Mouse (Mus musculus): ENCODE results near the gene Hmga2. TPM values are rescaled to one million over a fixed set of nuclear protein-coding genes. Genes with fewer than 3 reads are reported as not detected.

Hmga2 gene
- total RNA-seq, 2 experiments from 2014 or later = 0.07 to 0.18 TPM

GRCm38 (mm10) chr10:120426086-120426610 is 50.1 kb downstream of the Hmga2 start:
- DNase-seq (ENCODE audit: low spot score in 2 of 2) = peak in 1 of 2 experiments; percentile 23

GRCm38 (mm10) chr10:120424015-120424414 is 52.3 kb downstream of the Hmga2 start:
- no peak for DNase-seq (ENCODE audit: low spot score in 2 of 2)

- no peak for DNase-seq (ENCODE audit: low spot score in 2 of 2)
Observed at GRCm38 (mm10) chr10:120423256-120423655, 53.0 kb downstream of the Hmga2 start.

DNA sequence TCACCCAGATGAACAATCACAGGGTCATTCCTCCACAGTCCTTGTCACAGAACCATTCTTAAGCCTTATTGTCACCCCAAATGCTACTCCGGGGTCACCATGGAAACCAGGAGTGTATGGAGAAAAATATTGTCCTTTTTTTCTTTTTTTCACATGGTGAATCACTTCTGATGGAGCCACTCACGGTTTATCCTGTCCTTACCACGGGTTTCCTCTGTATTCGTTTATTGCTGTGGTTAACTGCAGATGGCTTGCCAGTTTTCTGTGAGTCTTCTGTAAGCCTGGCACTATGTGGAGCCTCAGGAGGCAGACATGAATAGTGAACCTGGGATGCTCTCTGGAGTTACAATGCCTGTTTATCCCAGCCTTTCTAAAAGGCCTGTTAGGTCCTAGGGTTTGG is 53.4 kb downstream of the Hmga2 start:
- DNase-seq (ENCODE audit: low spot score in 2 of 2) = no peak

DNA sequence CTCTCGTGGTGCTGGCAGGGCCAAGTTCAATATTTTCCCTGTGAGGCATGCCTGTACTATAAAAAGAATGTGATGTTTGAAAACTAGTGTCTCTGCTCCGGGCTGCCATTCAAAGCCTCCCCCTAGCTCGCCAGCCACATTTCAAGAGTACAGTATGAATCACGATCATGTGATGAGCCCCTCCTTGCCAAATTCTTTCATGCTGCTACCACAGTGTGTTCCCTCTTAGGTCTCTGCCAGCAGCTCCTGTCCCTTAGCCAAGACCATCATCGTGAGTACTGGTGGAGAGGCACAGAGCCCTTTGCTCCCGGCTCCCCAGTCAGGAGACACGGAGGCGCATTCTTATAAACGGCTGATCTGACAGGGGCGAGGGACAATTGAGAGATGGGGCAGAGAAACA is 54.2 kb downstream of the Hmga2 start:
- peak; percentile 31 to 62 for DNase-seq (ENCODE audit: low spot score in 2 of 2)

GRCm38 (mm10) chr10:120420971-120421629 is 55.2 kb downstream of the Hmga2 start:
- DNase-seq (ENCODE audit: low spot score in 2 of 2) = no peak

DNA sequence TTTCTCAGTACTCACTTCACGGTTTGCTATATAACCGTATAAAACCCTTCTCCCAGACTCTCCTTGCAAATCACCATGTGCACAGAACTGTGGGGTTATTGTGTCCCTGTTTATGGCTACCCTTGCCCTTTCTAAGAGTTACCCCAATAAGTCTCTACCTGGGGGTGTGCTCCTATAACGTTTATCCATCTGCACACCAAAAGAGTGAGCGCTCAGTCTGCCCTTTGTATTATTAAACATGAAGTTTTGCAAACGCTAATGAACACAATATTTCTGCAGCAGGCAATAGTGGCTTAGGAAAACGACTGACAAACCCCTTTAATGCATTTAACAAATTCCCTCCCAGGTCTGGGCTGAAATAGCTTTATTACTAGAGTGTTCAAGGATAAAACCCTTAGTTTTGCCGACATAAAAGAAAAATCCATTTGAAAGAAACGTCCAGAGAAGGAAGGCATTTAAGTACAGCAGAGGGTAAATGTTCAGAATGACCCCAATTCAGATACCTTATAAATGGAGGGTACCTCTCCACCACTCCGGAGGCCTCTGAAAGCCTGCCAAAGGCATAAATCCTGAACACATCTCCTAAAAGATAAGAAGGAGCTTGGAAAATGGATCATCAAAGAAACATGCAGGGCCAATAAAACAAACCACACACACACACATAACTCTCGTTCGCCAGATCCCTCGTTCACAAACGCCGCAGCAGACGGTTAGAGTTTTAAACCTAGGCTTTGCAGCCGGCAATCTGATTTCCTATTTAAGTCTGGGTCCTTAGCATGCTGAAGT is 57.3 kb downstream of the Hmga2 start:
- DNase-seq (ENCODE audit: low spot score in 2 of 2) = no peak

- DNase-seq (ENCODE audit: low spot score in 2 of 2) = no peak
Observed at GRCm38 (mm10) chr10:120418211-120418610, 58.1 kb downstream of the Hmga2 start.

- no peak for DNase-seq (ENCODE audit: low spot score in 2 of 2)
Observed at GRCm38 (mm10) chr10:120417488-120418118, 58.7 kb downstream of the Hmga2 start.

- no peak for DNase-seq (ENCODE audit: low spot score in 2 of 2)
Observed at GRCm38 (mm10) chr10:120417116-120417487, 59.2 kb downstream of the Hmga2 start.

DNA sequence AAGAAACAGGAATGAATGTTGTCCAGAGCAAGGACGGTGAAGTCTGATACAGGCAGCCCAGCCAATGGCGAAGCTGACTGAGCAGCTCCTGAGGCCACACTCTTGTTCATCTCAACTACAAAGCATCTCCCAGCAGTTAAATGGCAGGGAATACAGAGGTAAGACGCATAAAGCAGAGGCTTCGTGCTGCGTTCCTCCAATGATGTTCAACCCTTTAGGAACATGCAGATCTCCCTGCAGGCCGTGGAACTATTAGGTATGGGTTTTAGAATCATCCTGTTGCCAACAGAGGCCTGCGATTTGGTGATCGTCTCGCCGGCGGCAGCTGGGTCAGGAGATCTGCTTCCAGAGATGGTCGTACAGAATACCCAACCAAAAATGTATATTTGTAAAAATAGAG is 59.6 kb downstream of the Hmga2 start:
- DNase-seq (ENCODE audit: low spot score in 2 of 2) = no peak

- DNase-seq (ENCODE audit: low spot score in 2 of 2) = no peak
Observed at GRCm38 (mm10) chr10:120412215-120412614, 64.1 kb downstream of the Hmga2 start.

DNA sequence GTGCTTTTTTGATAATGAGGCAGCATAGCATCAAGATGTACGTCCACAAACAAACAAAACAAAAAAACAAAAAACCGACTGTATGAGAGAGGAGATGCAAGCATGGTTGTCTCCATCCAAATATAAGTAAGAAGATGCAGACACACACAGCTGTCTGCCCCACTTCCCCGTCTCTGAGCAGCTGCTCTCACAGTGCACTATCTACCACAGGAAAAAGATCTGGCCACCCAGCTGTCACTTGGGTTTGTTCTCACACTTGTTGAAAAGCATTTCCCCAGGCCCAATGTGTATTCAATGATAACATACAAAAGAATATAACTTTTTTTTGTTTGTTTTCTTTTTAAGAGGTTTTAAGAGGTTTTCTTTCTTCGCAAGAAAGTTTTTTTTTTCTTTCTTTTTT is 65.3 kb downstream of the Hmga2 start:
- DNase-seq (ENCODE audit: low spot score in 2 of 2) = no peak

DNA sequence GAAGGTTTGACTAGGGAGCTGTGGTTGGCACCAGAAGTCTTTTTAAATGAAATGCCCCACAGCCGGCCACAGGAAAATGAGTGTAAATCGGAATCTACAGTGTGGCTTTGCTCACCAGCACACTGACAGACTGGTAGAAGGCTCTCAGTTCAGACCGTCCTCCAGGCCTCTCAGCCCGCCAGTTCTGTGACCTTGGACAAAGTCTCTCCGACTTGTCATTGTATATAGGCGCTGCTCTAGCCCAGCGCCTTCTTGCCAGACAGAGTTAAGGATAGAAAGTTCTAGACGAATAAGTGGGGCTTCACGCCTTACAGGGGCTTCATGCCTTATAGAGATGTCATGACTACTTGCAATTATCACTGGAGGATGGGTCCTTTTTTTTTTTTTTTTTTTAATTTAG is 67.1 kb downstream of the Hmga2 start:
- no peak for DNase-seq (ENCODE audit: low spot score in 2 of 2)

- DNase-seq (ENCODE audit: low spot score in 2 of 2) = no peak
Observed at GRCm38 (mm10) chr10:120407230-120407629, 69.0 kb downstream of the Hmga2 start.

DNA sequence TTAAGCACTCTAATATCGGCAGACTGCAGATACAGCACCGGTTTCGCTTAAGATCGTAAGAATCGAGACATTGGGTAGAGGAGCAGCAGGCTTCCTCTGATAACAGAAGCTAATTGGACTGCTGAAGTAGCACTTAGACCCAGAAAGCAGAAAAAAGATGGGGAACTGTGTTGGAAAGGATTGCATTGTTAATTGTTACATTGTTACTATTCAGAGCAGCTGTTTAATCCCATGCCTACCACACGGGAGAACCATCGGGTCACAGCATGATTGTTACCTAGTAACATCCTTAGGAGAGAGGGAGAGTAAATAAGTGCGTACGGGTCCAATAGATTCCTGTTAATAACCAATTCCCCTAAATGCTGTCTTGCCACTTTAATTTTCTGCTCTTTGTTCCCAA is 70.2 kb downstream of the Hmga2 start:
- no peak for DNase-seq (ENCODE audit: low spot score in 2 of 2)

GRCm38 (mm10) chr10:120405322-120405721 is 70.9 kb downstream of the Hmga2 start:
- DNase-seq (ENCODE audit: low spot score in 2 of 2) = no peak

DNA sequence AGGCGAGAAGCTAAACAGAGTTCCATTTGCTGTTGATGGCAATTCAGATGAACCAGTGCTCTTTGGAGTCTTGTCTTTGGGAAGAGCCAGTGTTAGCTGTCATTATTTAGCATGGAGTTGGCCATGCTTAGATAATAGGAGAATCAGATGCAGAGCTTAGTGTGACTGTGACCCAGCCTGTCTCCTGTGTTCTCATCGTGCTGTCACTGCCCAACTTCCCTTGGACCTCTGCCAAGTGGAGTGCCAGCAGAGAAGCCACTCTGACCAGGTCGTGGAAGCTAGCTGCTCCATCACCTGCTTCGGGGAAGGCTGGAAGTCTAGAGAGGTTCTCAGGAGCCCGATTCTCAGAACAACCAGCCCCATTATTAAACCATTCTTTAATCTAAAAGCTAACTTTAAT is 73.3 kb downstream of the Hmga2 start:
- no peak for DNase-seq (ENCODE audit: low spot score in 2 of 2)

DNA sequence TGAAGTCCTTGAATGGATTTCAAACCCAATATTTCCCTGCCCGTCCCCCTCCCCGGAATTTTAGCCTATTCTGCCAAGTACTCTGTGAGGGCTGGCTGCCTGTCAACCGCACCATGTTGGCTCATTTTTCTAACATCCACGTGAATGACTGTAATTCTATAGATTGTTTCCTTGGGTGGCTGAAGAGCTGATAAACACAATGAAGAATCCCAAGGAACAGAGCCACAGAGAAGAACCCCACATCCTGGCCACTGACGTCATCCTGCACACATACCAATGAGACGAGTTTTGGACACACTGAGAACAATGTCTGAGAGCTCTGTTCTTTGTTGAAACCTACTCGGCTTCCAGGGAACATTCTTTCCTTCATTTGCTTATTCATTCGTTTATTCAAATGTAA is 74.5 kb downstream of the Hmga2 start:
- DNase-seq (ENCODE audit: low spot score in 2 of 2) = no peak

GRCm38 (mm10) chr10:120399846-120400510 is 76.3 kb downstream of the Hmga2 start:
- no peak for DNase-seq (ENCODE audit: low spot score in 2 of 2)

DNA sequence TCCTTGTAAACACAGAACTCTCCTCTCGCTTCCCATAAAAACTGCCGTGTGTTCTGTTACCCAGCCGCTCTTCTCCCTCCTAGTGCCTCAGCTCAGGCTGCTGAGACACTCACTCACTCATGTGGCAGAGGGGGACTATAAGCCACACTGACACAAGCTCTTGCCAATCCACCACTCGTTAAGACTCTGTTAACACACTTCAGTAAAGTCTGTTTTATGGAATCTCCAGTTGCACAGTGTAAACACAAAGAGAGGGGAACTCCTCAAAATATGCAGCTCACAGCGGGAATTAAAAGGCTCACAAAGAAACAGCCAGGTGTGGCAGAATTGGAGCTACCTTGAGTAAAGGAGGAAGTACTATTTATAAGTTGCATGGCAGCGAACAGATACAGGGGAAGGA is 77.5 kb downstream of the Hmga2 start:
- no peak for DNase-seq (ENCODE audit: low spot score in 2 of 2)

DNA sequence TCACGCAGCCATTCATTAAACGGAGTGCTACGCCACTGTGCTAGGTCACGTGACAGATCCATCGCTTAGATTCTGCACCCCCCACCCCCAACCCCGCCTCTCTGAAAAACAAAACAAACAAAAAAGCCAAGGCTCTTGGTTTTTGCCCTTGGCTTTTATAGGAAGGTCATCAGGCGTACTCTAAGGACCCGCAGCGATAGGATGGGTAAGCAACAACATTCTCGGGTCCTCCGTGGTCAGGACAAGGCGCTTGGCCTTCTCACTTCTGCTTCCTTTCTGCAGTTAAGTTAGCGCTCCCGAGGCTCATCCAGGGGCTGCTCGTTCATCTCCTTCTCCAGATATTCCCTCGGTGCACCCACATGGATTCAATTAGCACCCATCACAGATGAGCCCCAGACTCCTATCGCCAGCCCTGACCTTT is 79.0 kb downstream of the Hmga2 start:
- no peak for DNase-seq (ENCODE audit: low spot score in 2 of 2)

Measured in layer of hippocampus, adult 18-20 months (tissue).